In the genomic region with DNA sequence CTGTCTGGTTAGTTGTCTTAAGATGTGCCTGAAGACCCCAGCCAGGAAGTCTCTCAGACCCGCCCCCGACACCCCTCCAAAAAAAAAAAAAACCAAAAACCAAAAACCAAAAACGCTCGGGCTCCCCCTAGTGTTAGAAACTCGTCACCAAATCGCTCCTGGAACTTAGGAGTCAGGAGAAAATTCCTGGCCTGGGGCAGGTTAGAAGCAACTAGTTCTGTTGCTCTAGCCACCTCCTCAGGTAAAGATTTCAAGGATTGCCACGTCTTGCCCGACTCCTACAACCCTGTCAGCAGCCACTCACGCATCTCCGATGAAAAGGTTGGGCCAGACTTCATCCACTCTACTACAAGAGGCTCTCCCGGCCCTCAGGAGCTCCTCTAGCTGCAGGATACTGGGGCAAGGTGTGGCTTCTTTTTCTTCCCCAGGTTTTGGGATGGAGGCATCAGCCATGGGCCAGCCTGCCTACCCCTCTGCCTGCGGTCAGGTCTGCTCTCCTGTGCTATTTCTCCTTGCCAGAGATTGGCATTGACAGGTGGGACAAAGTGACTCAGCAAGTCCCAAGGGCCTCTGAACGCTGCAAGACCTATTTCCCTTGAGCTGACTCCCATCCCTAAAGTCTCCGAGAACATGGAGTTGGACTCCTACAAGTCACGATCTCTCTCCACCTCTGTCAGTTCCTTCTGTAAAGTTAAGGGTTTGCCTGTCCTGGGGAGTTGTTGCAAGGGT, we compare ENCODE assay signal across 10 mouse cellular contexts. TPM values are rescaled to one million over a fixed set of nuclear protein-coding genes. Genes with fewer than 3 reads are reported as not detected.
DNase-seq lines count a peak whose midpoint lies in the region; ATAC-seq and TF ChIP-seq lines count a peak whose summit lies in the region.
"Had no signal": no experiment of that assay in that cellular context is flagged by ENCODE, and none has a peak within 500 bp of the region (broad histone marks: within the 10 kb centered on the region; RNA-seq: fewer than 3 reads in every experiment).

No protein-coding gene starts in this region.

- H3K9ac ChIP-seq in neural tube, embryonic 11.5 days (ENCODE audit: low read length), result no peak overlapping the region
- H3K9ac ChIP-seq in midbrain, embryonic 15.5 days, result no peak overlapping the region

- no peak overlapping the region for H3K4me2 ChIP-seq in neural tube, embryonic 11.5 days (ENCODE audit: low read depth)
- H3K4me2 ChIP-seq in midbrain, embryonic 15.5 days, result no peak overlapping the region

- peak; percentile 62 for DNase-seq in layer of hippocampus, adult 11-12 months (ENCODE audit: low spot score)
- no peak for DNase-seq in layer of hippocampus, adult 9-10 months (ENCODE audit: low spot score)
- DNase-seq in 3T3-L1 (ENCODE audit: low read depth, low spot score), result peak; percentile 60
- peak; percentile 56 to 57 for DNase-seq in B cell, adult 2 months
- DNase-seq in cerebellum, adult 2 months, result peak; percentile 43 to 62
- DNase-seq in heart, postnatal 4 days, result peak; percentile 78
- peak; percentile 62 for DNase-seq in neural tube, embryonic 11.5 days (ENCODE audit: low spot score)

- H3K4me1 ChIP-seq in cerebellum, adult 2 months (ENCODE audit: control insufficient read depth, insufficient read depth, low read length), result peaks cover 2% of the 10 kb centered on the region
- H3K4me1 ChIP-seq in neural tube, embryonic 11.5 days (ENCODE audit: control insufficient read depth, insufficient read depth, low read length), result peaks cover 4% of the 10 kb centered on the region; the same call in 1 of the 2 replicates
- H3K4me1 ChIP-seq in midbrain, embryonic 15.5 days, result peaks cover 15% of the 10 kb centered on the region

- 43% methylated on average over 15 of the region's 15 CpGs for WGBS in cerebellum, adult 2 months
- 39% methylated on average over 15 of the region's 15 CpGs for WGBS in neural tube, embryonic 11.5 days
- WGBS in midbrain, embryonic 15.5 days, result 43% methylated on average over 15 of the region's 15 CpGs

- H3K4me3 ChIP-seq in cerebellum, adult 2 months (replicated peaks; ENCODE audit: insufficient read depth, low read depth, low read length), result no peak overlapping the region
- H3K4me3 ChIP-seq in neural tube, embryonic 11.5 days (ENCODE audit: low read depth, low read length), result no peak overlapping the region
- H3K4me3 ChIP-seq in midbrain, embryonic 15.5 days, result no peak overlapping the region
- H3K4me3 ChIP-seq: erythroblast, embryonic 14.5 days had no signal

- H3K27ac ChIP-seq in cerebellum, adult 2 months (ENCODE audit: insufficient read depth, low read length), result no peak overlapping the region
- H3K27ac ChIP-seq in neural tube, embryonic 11.5 days (ENCODE audit: low read depth, low read length), result no peak overlapping the region
- no peak overlapping the region for H3K27ac ChIP-seq in midbrain, embryonic 15.5 days

- no peak for TF ChIP-seq POLR2A in cerebellum, adult 2 months (IDR thresholded peaks at IDR 0.05; ENCODE audit: borderline replicate concordance, insufficient read depth, low read length)

- 0 out of 2 replicates have a peak, but pooled peaks have one; percentile 24 for TF ChIP-seq CTCF in cerebellum, adult 2 months (IDR thresholded peaks at IDR 0.05; ENCODE audit: borderline replicate concordance, insufficient read depth, low read depth, low read length)

- no peaks in the 10 kb centered on the region for H3K9me3 ChIP-seq in neural tube, embryonic 11.5 days (ENCODE audit: control insufficient read depth, low read length)
- H3K9me3 ChIP-seq in midbrain, embryonic 15.5 days, result no peaks in the 10 kb centered on the region

- H3K36me3 ChIP-seq in neural tube, embryonic 11.5 days (ENCODE audit: control insufficient read depth, insufficient read depth, low read length), result no peaks in the 10 kb centered on the region
- H3K36me3 ChIP-seq in midbrain, embryonic 15.5 days (replicated peaks), result no peaks in the 10 kb centered on the region

- H3K27me3 ChIP-seq in cerebellum, adult 2 months (ENCODE audit: control insufficient read depth, insufficient read depth, low read length), result no peaks in the 10 kb centered on the region
- H3K27me3 ChIP-seq in neural tube, embryonic 11.5 days (ENCODE audit: control insufficient read depth, insufficient read depth, low read length), result no peaks in the 10 kb centered on the region
- no peaks in the 10 kb centered on the region for H3K27me3 ChIP-seq in midbrain, embryonic 15.5 days (replicated peaks)

- ATAC-seq in neural tube, embryonic 11.5 days (ENCODE audit: insufficient read depth, low FRiP score, low TSS enrichment), result no peak
- ATAC-seq in midbrain, embryonic 15.5 days (replicated peaks), result no peak

RNA-seq across cellular contexts. Expression of a gene that starts 2.0 kb away (rescaled TPM):
- polyA plus RNA-seq in cerebellum, adult 2 months (2012; rRNA removed), result 34.0 and 35.4 TPM in 2 replicates
- 10 to 100 TPM; 26.1 to 27.4 TPM for total RNA-seq in heart, postnatal 4 days (2021)
- 12.0 and 12.9 TPM in 2 replicates for polyA plus RNA-seq in neural tube, embryonic 11.5 days (2014; fragmentation: Nextera tagmentation; extraction: Ambion mirVana)
- 22.2 and 22.5 TPM in 2 replicates for polyA plus RNA-seq in midbrain, embryonic 15.5 days (2015; fragmentation: Nextera tagmentation; extraction: Ambion mirVana)

RNA-seq across cellular contexts. Expression of a gene that starts 2.7 kb away (rescaled TPM):
- polyA plus RNA-seq in cerebellum, adult 2 months (2012; rRNA removed), result 0.52 and 0.75 TPM in 2 replicates
- not detected for total RNA-seq in heart, postnatal 4 days (2021)
- polyA plus RNA-seq in neural tube, embryonic 11.5 days (2014; fragmentation: Nextera tagmentation; extraction: Ambion mirVana), result not detected in 2 replicates
- polyA plus RNA-seq in midbrain, embryonic 15.5 days (2015; fragmentation: Nextera tagmentation; extraction: Ambion mirVana), result not detected in 2 replicates
- polyA plus RNA-seq: erythroblast, embryonic 14.5 days had no signal

RNA-seq across cellular contexts. Expression of a gene that starts 33.9 kb away (rescaled TPM):
- polyA plus RNA-seq in cerebellum, adult 2 months (2012; rRNA removed), result not detected in 2 replicates
- total RNA-seq in heart, postnatal 4 days (2021), result under 1 TPM in 1 of 2 experiments, not detected in 1; 0.68 TPM
- 0.34 TPM in 1 of 2 replicates, not detected in the other for polyA plus RNA-seq in neural tube, embryonic 11.5 days (2014; fragmentation: Nextera tagmentation; extraction: Ambion mirVana)
- polyA plus RNA-seq in midbrain, embryonic 15.5 days (2015; fragmentation: Nextera tagmentation; extraction: Ambion mirVana), result 0.15 TPM in 1 of 2 replicates, not detected in the other
- total RNA-seq: left cerebral cortex, postnatal 14 days had no signal
